Mouse (Mus musculus): ENCODE measurements at regions not wholly inside any gene's neighbourhood (a gene's known extent, or its start where the extent isn't known, plus 50 kb on each side); places are given as distances from the start of the nearest gene placed in this dataset.

GRCm38 (mm10) chr3:21403551-21403950 is 672.9 kb upstream of the Tbl1xr1 start:
- TF ChIP-seq HCFC1 (IDR thresholded peaks at IDR 0.05; ENCODE audit: low read depth, low read length) (no peak), E2F4 (IDR thresholded peaks at IDR 0.05; ENCODE audit: borderline replicate concordance, low read depth, low read length) (no peak), GATA1 (IDR thresholded peaks at IDR 0.05; ENCODE audit: low read depth, low read length) (no peak), CHD1 (IDR thresholded peaks at IDR 0.05; ENCODE audit: low read depth, low read length) (no peak), MYB (IDR thresholded peaks at IDR 0.05; ENCODE audit: low read depth, low read length) (no peak), ZC3H11A (IDR thresholded peaks at IDR 0.05; ENCODE audit: low read depth, low read length) (no peak), MEF2A (IDR thresholded peaks at IDR 0.05; ENCODE audit: extremely low read depth, insufficient replicate concordance, low read depth, low read length, poor library complexity, severe bottlenecking) (no peak), MAZ (IDR thresholded peaks at IDR 0.05; ENCODE audit: low read depth, low read length) (no peak), RCOR1 (IDR thresholded peaks at IDR 0.05; ENCODE audit: low read depth, low read length) (no peak), NELFE (IDR thresholded peaks at IDR 0.05; ENCODE audit: low read depth, low read length) (no peak), EP300 (IDR thresholded peaks at IDR 0.05; ENCODE audit: low read depth in 1 of 2, low read length in 2 of 2) (no peak), ZNF384 (IDR thresholded peaks at IDR 0.05; ENCODE audit: low read depth, low read length) (no peak), NRF1 (IDR thresholded peaks at IDR 0.05; ENCODE audit: insufficient read depth, low read depth, low read length, poor library complexity, severe bottlenecking) (no peak), KAT2A (conservative IDR thresholded peaks at IDR 0.05; ENCODE audit: low read depth, low read length) (no peak), ELF1 (IDR thresholded peaks at IDR 0.05; ENCODE audit: low read depth, low read length) (no peak), JUND (IDR thresholded peaks at IDR 0.05; ENCODE audit: low read depth, low read length) (no peak), POLR2AphosphoS2 (IDR thresholded peaks at IDR 0.05; ENCODE audit: low read length) (no peak), CTCF (IDR thresholded peaks at IDR 0.05 in 2 of 3, conservative IDR thresholded peaks at IDR 0.05 in 1 of 3; ENCODE audit: control insufficient read depth in 1 of 3, insufficient read depth in 1 of 3, low read depth in 2 of 3, low read length in 3 of 3, poor library complexity in 1 of 3, severe bottlenecking in 1 of 3) (no peak), GABPA (IDR thresholded peaks at IDR 0.05; ENCODE audit: low read depth, low read length) (no peak)
- no peak for DNase-seq (ENCODE audit: low read depth, low spot score)
- Histone ChIP-seq H3K4me1 (ENCODE audit: control insufficient read depth in 1 of 2, insufficient read depth in 2 of 2, low read length in 2 of 2) (no peaks in the 10 kb centered on the region), H3K36me3 (ENCODE audit: control insufficient read depth in 1 of 2, insufficient read depth in 2 of 2, low read length in 2 of 2) (no peaks in the 10 kb centered on the region), H3K9ac (ENCODE audit: control insufficient read depth, low read depth, low read length, poor library complexity, severe bottlenecking) (no peak overlapping the region), H3K4me3 (ENCODE audit: control insufficient read depth in 1 of 2, insufficient read depth in 1 of 2, low read depth in 2 of 2, low read length in 2 of 2) (no peak overlapping the region), H3K79me2 (ENCODE audit: control insufficient read depth, insufficient read depth, low read length, poor library complexity) (no peaks in the 10 kb centered on the region), H3K9me3 (replicated peaks; ENCODE audit: insufficient read depth, low read length) (no peaks in the 10 kb centered on the region), H3K27ac (ENCODE audit: control insufficient read depth, low read depth, low read length) (no peak overlapping the region), H3K27me3 (ENCODE audit: control insufficient read depth in 1 of 2, insufficient read depth in 2 of 2, low read length in 2 of 2) (no peaks in the 10 kb centered on the region)

GRCm38 (mm10) chr3:21404058-21404457 is 672.4 kb upstream of the Tbl1xr1 start:
- no peak for TF ChIP-seq GABPA (IDR thresholded peaks at IDR 0.05; ENCODE audit: low read depth, low read length)
- TF ChIP-seq JUND (IDR thresholded peaks at IDR 0.05; ENCODE audit: low read depth, low read length) = no peak
- no peak for TF ChIP-seq USF2 (IDR thresholded peaks at IDR 0.05; ENCODE audit: borderline replicate concordance in 1 of 2, insufficient read depth in 1 of 2, low read depth in 1 of 2, low read length in 2 of 2)
- no peak for TF ChIP-seq E2F4 (IDR thresholded peaks at IDR 0.05; ENCODE audit: borderline replicate concordance, low read depth, low read length)
- no peak for TF ChIP-seq NRF1 (IDR thresholded peaks at IDR 0.05; ENCODE audit: insufficient read depth, low read depth, low read length, poor library complexity, severe bottlenecking)
- no peak for TF ChIP-seq ELF1 (IDR thresholded peaks at IDR 0.05; ENCODE audit: low read depth, low read length)
- no peak for TF ChIP-seq NELFE (IDR thresholded peaks at IDR 0.05; ENCODE audit: low read depth, low read length)
- no peak for TF ChIP-seq TAL1 (IDR thresholded peaks at IDR 0.05; ENCODE audit: low read length)
- TF ChIP-seq CHD1 (IDR thresholded peaks at IDR 0.05; ENCODE audit: low read depth, low read length) = no peak
- no peak for TF ChIP-seq POLR2AphosphoS2 (IDR thresholded peaks at IDR 0.05; ENCODE audit: low read length)
- TF ChIP-seq TBP (IDR thresholded peaks at IDR 0.05; ENCODE audit: low read depth, low read length) = no peak
- H3K4me3 ChIP-seq (ENCODE audit: control insufficient read depth in 1 of 2, insufficient read depth in 1 of 2, low read depth in 2 of 2, low read length in 2 of 2) = no peak overlapping the region
- no peaks in the 10 kb centered on the region for H3K27me3 ChIP-seq (ENCODE audit: control insufficient read depth in 1 of 2, insufficient read depth in 2 of 2, low read length in 2 of 2)
- no peaks in the 10 kb centered on the region for H3K9me3 ChIP-seq (replicated peaks; ENCODE audit: insufficient read depth, low read length)
- H3K36me3 ChIP-seq (ENCODE audit: control insufficient read depth in 1 of 2, insufficient read depth in 2 of 2, low read length in 2 of 2) = no peaks in the 10 kb centered on the region
- H3K4me1 ChIP-seq (ENCODE audit: control insufficient read depth in 1 of 2, insufficient read depth in 2 of 2, low read length in 2 of 2) = no peaks in the 10 kb centered on the region
- H3K79me2 ChIP-seq (ENCODE audit: control insufficient read depth, insufficient read depth, low read length, poor library complexity) = no peaks in the 10 kb centered on the region
- no peak overlapping the region for H3K9ac ChIP-seq (ENCODE audit: control insufficient read depth, low read depth, low read length, poor library complexity, severe bottlenecking)
- DNase-seq (ENCODE audit: low read depth, low spot score) = no peak
- no peak overlapping the region for H3K27ac ChIP-seq (ENCODE audit: control insufficient read depth, low read depth, low read length)

Data from MEL (cell line).